Mouse (Mus musculus): Measurements from ENCODE around the gene Slc6a13.

DNA sequence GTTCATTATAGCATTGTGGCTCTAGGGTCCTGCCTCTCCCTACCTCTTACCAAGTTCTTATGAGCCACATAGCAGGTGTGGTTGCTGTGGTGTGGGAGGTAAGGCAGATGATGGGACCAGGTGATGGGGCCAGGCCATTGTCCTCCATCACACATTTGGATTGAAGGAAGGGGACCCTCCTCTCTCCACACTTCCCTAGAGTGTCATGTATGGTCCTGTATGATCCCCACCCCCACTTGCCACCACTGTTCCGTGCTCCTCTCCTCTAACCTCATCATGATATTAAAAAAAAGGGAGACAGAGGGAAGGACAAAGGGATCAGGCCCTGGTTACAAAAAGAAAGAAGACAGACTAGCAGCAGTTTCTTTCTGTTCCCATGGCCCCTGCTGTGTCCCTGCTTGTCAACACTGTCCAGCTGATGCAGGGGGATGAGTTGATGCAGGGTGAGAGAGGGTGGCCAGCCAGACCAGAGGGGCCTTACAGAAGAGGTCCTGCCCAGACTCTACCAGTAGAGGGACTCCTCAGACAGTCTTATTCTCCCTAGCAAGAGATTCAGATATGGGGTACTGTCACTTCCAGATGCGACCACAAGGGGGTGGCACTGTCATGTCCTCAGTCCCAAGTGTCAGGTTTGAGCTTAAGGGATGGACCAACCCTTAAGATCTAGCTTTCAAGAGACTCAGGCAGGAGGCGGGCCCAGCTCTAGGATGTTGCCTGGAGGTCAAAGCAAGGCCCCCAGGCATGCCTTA is 37.9 kb downstream of the Slc6a13 start:
- peak; percentile 97 for TF ChIP-seq CTCF (IDR thresholded peaks at IDR 0.05; ENCODE audit: low read depth)
- TF ChIP-seq EP300 (IDR thresholded peaks at IDR 0.05; ENCODE audit: low read depth), result no peak

All from liver, postnatal 0 days (tissue).